Mouse (Mus musculus): ENCODE measurements around the gene Cpne4.

Gene Cpne4

GRCm38 (mm10) chr9:104874157-104874556 lies 327.1 kb downstream of the Cpne4 start:
- DNase-seq (ENCODE audit: low read depth): no peak

GRCm38 (mm10) chr9:104877014-104877413 lies 329.9 kb downstream of the Cpne4 start:
- DNase-seq (ENCODE audit: low read depth): no peak

GRCm38 (mm10) chr9:104878558-104878957 lies 331.5 kb downstream of the Cpne4 start:
- no peak for DNase-seq (ENCODE audit: low read depth)

- no peak for DNase-seq (ENCODE audit: low read depth)
Measured at GRCm38 (mm10) chr9:104890517-104890916, 343.4 kb downstream of the Cpne4 start.

- no peak for DNase-seq (ENCODE audit: low read depth)
Measured at GRCm38 (mm10) chr9:104895360-104895759, 348.3 kb downstream of the Cpne4 start.

- no peak for DNase-seq (ENCODE audit: low read depth)
Measured at GRCm38 (mm10) chr9:104901118-104901517, 354.0 kb downstream of the Cpne4 start.

- DNase-seq (ENCODE audit: low read depth): no peak
Measured at GRCm38 (mm10) chr9:104901827-104902226, 354.7 kb downstream of the Cpne4 start.

- DNase-seq (ENCODE audit: low read depth): no peak
Measured at GRCm38 (mm10) chr9:104912686-104913085, 365.6 kb downstream of the Cpne4 start.

- no peak for DNase-seq (ENCODE audit: low read depth)
Measured at GRCm38 (mm10) chr9:104913327-104913726, 366.2 kb downstream of the Cpne4 start.

- no peak for DNase-seq (ENCODE audit: low read depth)
Measured at GRCm38 (mm10) chr9:104921197-104921596, 374.1 kb downstream of the Cpne4 start.

GRCm38 (mm10) chr9:104922051-104922450 lies 375.0 kb downstream of the Cpne4 start:
- DNase-seq (ENCODE audit: low read depth): no peak

- no peak for DNase-seq (ENCODE audit: low read depth)
Measured at GRCm38 (mm10) chr9:104928806-104929205, 381.7 kb downstream of the Cpne4 start.

GRCm38 (mm10) chr9:104940389-104940788 lies 393.3 kb downstream of the Cpne4 start:
- no peak for DNase-seq (ENCODE audit: low read depth)

- DNase-seq (ENCODE audit: low read depth): no peak
Measured at GRCm38 (mm10) chr9:104950551-104950950, 403.5 kb downstream of the Cpne4 start.

GRCm38 (mm10) chr9:104952176-104952575 lies 405.1 kb downstream of the Cpne4 start:
- no peak for DNase-seq (ENCODE audit: low read depth)

GRCm38 (mm10) chr9:104972828-104973227 lies 425.7 kb downstream of the Cpne4 start:
- DNase-seq (ENCODE audit: low read depth): no peak

GRCm38 (mm10) chr9:104981934-104982548 lies 435.0 kb downstream of the Cpne4 start:
- no peak for DNase-seq (ENCODE audit: low read depth)

GRCm38 (mm10) chr9:104998225-104998624 lies 451.1 kb downstream of the Cpne4 start:
- no peak for DNase-seq (ENCODE audit: low read depth)

- DNase-seq (ENCODE audit: low read depth): no peak
Measured at GRCm38 (mm10) chr9:105010721-105011120, 463.6 kb downstream of the Cpne4 start.

GRCm38 (mm10) chr9:105018186-105018585 lies 471.1 kb downstream of the Cpne4 start:
- DNase-seq (ENCODE audit: low read depth): no peak

- DNase-seq (ENCODE audit: low read depth): no peak
Measured at GRCm38 (mm10) chr9:105028311-105028710, 481.2 kb downstream of the Cpne4 start.

- DNase-seq (ENCODE audit: low read depth): no peak
Measured at GRCm38 (mm10) chr9:105032572-105032971, 485.5 kb downstream of the Cpne4 start.

- DNase-seq (ENCODE audit: low read depth): no peak
Measured at GRCm38 (mm10) chr9:105033641-105034040, 486.6 kb downstream of the Cpne4 start.

- no peak for DNase-seq (ENCODE audit: low read depth)
Measured at GRCm38 (mm10) chr9:105037847-105038246, 490.8 kb downstream of the Cpne4 start.

All from c-Kit-positive CD71-positive TER-119-negative erythroid progenitor cells, embryonic 14.5 days (primary cell).